Mouse (Mus musculus): ENCODE measurements at regions not wholly inside any gene's neighbourhood (a gene's known extent, or its start where the extent isn't known, plus 50 kb on each side); places are given as distances from the start of the nearest gene placed in this dataset.

GRCm38 (mm10) chr7:95699506-95699905 lies 471.5 kb upstream of the Tenm4 start:
- TF ChIP-seq CTCF (IDR thresholded peaks at IDR 0.05; ENCODE audit: extremely low read depth, insufficient read depth, low read length), result no peak
- no peak for TF ChIP-seq POLR2A (IDR thresholded peaks at IDR 0.05; ENCODE audit: extremely low read depth, insufficient read depth, low read length)
